Mouse (Mus musculus) hindbrain, embryonic 12.5 days (tissue): ENCODE results near the gene Arntl. TPM values are rescaled to one million over a fixed set of nuclear protein-coding genes. Genes with fewer than 3 reads are reported as not detected.

Experiments used
- ATAC-seq: fragments of 200-750 bp; cut with Nextera tagmentation; 2 replicates; pipeline ENCODE4 v1.8.0; 2017; ENCODE audit warnings: moderate TSS enrichment; ENCODE audit not compliant: low FRiP score
- H3K27ac ChIP-seq: fragments of 300-500 bp; sonication (generic); 2 replicates; pipeline ENCODE4 v1.5.1; 2016; ENCODE audit warnings: mild to moderate bottlenecking
- H3K27me3 ChIP-seq: fragments of 300-500 bp; sonication (generic); 2 replicates; pipeline ENCODE4 v1.6.1; 2016; ENCODE audit warnings: mild to moderate bottlenecking
- H3K36me3 ChIP-seq: fragments of 300-500 bp; sonication (generic); 2 replicates; pipeline ENCODE4 v1.6.1; 2016; ENCODE audit warnings: mild to moderate bottlenecking
- H3K4me1 ChIP-seq: fragments of 300-500 bp; sonication (generic); 2 replicates; pipeline ENCODE4 v1.6.1; 2016
- H3K4me2 ChIP-seq: fragments of 300-500 bp; sonication (generic); replicated peaks from 2 replicates; pipeline ENCODE4 v1.6.1; 2016; ENCODE audit warnings: mild to moderate bottlenecking
- H3K4me3 ChIP-seq: fragments of 300-500 bp; sonication (generic); 2 replicates; pipeline ENCODE4 v1.5.1; 2016; ENCODE audit warnings: mild to moderate bottlenecking
- H3K9ac ChIP-seq: fragments of 300-500 bp; sonication (generic); 2 replicates; pipeline ENCODE4 v1.6.1; 2016; ENCODE audit warnings: mild to moderate bottlenecking, moderate library complexity
- H3K9me3 ChIP-seq: fragments of 300-500 bp; sonication (generic); replicated peaks from 2 replicates; pipeline ENCODE4 v1.6.1; 2016; ENCODE audit warnings: mild to moderate bottlenecking
- WGBS: fragments of 180-500 bp; shearing (Covaris S2); methylation state at CpG from one replicate; pipeline ENCODE4 v1.1.7; 2016; 5-methylcytosine and 5-hydroxymethylcytosine counted together
- polyA plus RNA-seq: library from polyadenylated mRNA; unstranded; fragments of >200 nt; fragmentation: Nextera tagmentation; extraction: Ambion mirVana; gene quantifications from 2 replicates; pipeline ENCODE4 v1.2.1, GENCODE M21; 2016

Gene Arntl
- 9.1 and 9.5 TPM in 2 replicates for polyA plus RNA-seq

- Histone ChIP-seq H3K36me3 (no peaks in the 10 kb centered on the region), H3K4me3 (peak within 1 kb of the TSS; percentile 80), H3K4me2 (peak within 1 kb of the TSS; percentile 87), H3K9ac (peak within 1 kb of the TSS; percentile 76), H3K4me1 (peaks cover 15% of the 10 kb centered on the region), H3K9me3 (no peaks in the 10 kb centered on the region; the same call in 1 of the 2 replicates), H3K27ac (peak within 1 kb of the TSS; percentile 77), H3K27me3 (peaks cover 67% of the 10 kb centered on the region)
- under 1% methylated on average over 52 of the region's 52 CpGs for WGBS
- ATAC-seq = peak; percentile 99
Measured at GRCm38 (mm10) chr7:113206644-113207470, at the start of gene Arntl. Arntl (plus strand) TSS chr7:113207465.

- Histone ChIP-seq H3K4me3 (no peak overlapping the region), H3K36me3 (no peaks in the 10 kb centered on the region), H3K9me3 (no peaks in the 10 kb centered on the region), H3K4me2 (no peak overlapping the region), H3K9ac (no peak overlapping the region), H3K27me3 (no peaks in the 10 kb centered on the region), H3K27ac (no peak overlapping the region), H3K4me1 (peaks cover 7% of the 10 kb centered on the region; the same call in 1 of the 2 replicates)
- WGBS = 87% methylated on average over 8 of the region's 8 CpGs
- no peak for ATAC-seq
Measured at GRCm38 (mm10) chr7:113161077-113161698, 46.1 kb upstream of the Arntl start.

GRCm38 (mm10) chr7:113164719-113165118, 42.5 kb upstream of the Arntl start:
- Histone ChIP-seq H3K4me2 (no peak overlapping the region), H3K4me3 (no peak overlapping the region), H3K9ac (no peak overlapping the region), H3K9me3 (no peaks in the 10 kb centered on the region), H3K27ac (no peak overlapping the region), H3K4me1 (no peaks in the 10 kb centered on the region), H3K27me3 (no peaks in the 10 kb centered on the region), H3K36me3 (no peaks in the 10 kb centered on the region)
- 74% methylated on average over 4 of the region's 4 CpGs for WGBS
- no peak for ATAC-seq

GRCm38 (mm10) chr7:113167092-113167491, 40.2 kb upstream of the Arntl start:
- no peaks in the 10 kb centered on the region for H3K36me3 ChIP-seq
- no peaks in the 10 kb centered on the region for H3K27me3 ChIP-seq
- no peak for ATAC-seq
- no peak overlapping the region for H3K4me2 ChIP-seq
- H3K9me3 ChIP-seq = no peaks in the 10 kb centered on the region
- no peak overlapping the region for H3K4me3 ChIP-seq
- no peak overlapping the region for H3K27ac ChIP-seq
- H3K4me1 ChIP-seq = no peaks in the 10 kb centered on the region
- WGBS = 48% methylated on average over 8 of the region's 8 CpGs
- H3K9ac ChIP-seq = no peak overlapping the region

- Histone ChIP-seq H3K27me3 (no peaks in the 10 kb centered on the region), H3K4me3 (no peak overlapping the region), H3K36me3 (no peaks in the 10 kb centered on the region), H3K4me2 (no peak overlapping the region), H3K9ac (no peak overlapping the region), H3K9me3 (no peaks in the 10 kb centered on the region), H3K4me1 (no peaks in the 10 kb centered on the region), H3K27ac (no peak overlapping the region)
- no peak for ATAC-seq
- 89% methylated on average over 8 of the region's 8 CpGs for WGBS
Measured at GRCm38 (mm10) chr7:113168609-113169008, 38.7 kb upstream of the Arntl start.

- Histone ChIP-seq H3K4me1 (no peaks in the 10 kb centered on the region), H3K4me3 (no peak overlapping the region), H3K4me2 (no peak overlapping the region), H3K9ac (no peak overlapping the region), H3K9me3 (no peaks in the 10 kb centered on the region), H3K27ac (no peak overlapping the region), H3K27me3 (no peaks in the 10 kb centered on the region), H3K36me3 (no peaks in the 10 kb centered on the region)
- WGBS = 70% methylated on average over 2 of the region's 2 CpGs
- no peak for ATAC-seq
Measured at GRCm38 (mm10) chr7:113172425-113172824, 34.8 kb upstream of the Arntl start.

- no peak for ATAC-seq
- H3K27ac ChIP-seq = no peak overlapping the region
- WGBS = 87% methylated on average over 4 of the region's 4 CpGs
- H3K9me3 ChIP-seq = no peaks in the 10 kb centered on the region
- no peak overlapping the region for H3K9ac ChIP-seq
- no peak overlapping the region for H3K4me2 ChIP-seq
- H3K36me3 ChIP-seq = no peaks in the 10 kb centered on the region
- no peaks in the 10 kb centered on the region for H3K4me1 ChIP-seq
- H3K4me3 ChIP-seq = no peak overlapping the region
- no peaks in the 10 kb centered on the region for H3K27me3 ChIP-seq
Measured at GRCm38 (mm10) chr7:113175481-113175880, 31.8 kb upstream of the Arntl start.

- Histone ChIP-seq H3K4me2 (no peak overlapping the region), H3K4me3 (no peak overlapping the region), H3K27me3 (no peaks in the 10 kb centered on the region), H3K27ac (no peak overlapping the region), H3K36me3 (no peaks in the 10 kb centered on the region), H3K9ac (no peak overlapping the region), H3K9me3 (no peaks in the 10 kb centered on the region), H3K4me1 (no peaks in the 10 kb centered on the region)
- 90% methylated on average over 6 of the region's 6 CpGs for WGBS
- ATAC-seq = no peak
Measured at GRCm38 (mm10) chr7:113178073-113178472, 29.2 kb upstream of the Arntl start.

- 0 out of 2 replicates have a peak, but pooled peaks cover 6% of the 10 kb centered on the region for H3K4me1 ChIP-seq
- no peak overlapping the region for H3K9ac ChIP-seq
- WGBS = 89% methylated on average over 8 of the region's 8 CpGs
- H3K4me3 ChIP-seq = no peak overlapping the region
- no peak for ATAC-seq
- no peaks in the 10 kb centered on the region for H3K36me3 ChIP-seq
- no peak overlapping the region for H3K27ac ChIP-seq
- no peaks in the 10 kb centered on the region for H3K27me3 ChIP-seq
- H3K4me2 ChIP-seq = no peak overlapping the region
- no peaks in the 10 kb centered on the region for H3K9me3 ChIP-seq
Measured at GRCm38 (mm10) chr7:113183787-113184186, 23.5 kb upstream of the Arntl start.

- no peaks in the 10 kb centered on the region for H3K9me3 ChIP-seq
- no peaks in the 10 kb centered on the region for H3K36me3 ChIP-seq
- 0 out of 2 replicates have a peak, but pooled peaks cover 6% of the 10 kb centered on the region for H3K4me1 ChIP-seq
- no peak overlapping the region for H3K9ac ChIP-seq
- no peak overlapping the region for H3K4me2 ChIP-seq
- no peaks in the 10 kb centered on the region for H3K27me3 ChIP-seq
- H3K27ac ChIP-seq = no peak overlapping the region
- no peak for ATAC-seq
- no peak overlapping the region for H3K4me3 ChIP-seq
Measured at GRCm38 (mm10) chr7:113185056-113185455, 22.2 kb upstream of the Arntl start.

GRCm38 (mm10) chr7:113186041-113186800, 21.0 kb upstream of the Arntl start:
- Histone ChIP-seq H3K27me3 (no peaks in the 10 kb centered on the region), H3K27ac (no peak overlapping the region), H3K36me3 (no peaks in the 10 kb centered on the region), H3K9me3 (no peaks in the 10 kb centered on the region), H3K4me2 (no peak overlapping the region), H3K4me1 (0 out of 2 replicates have a peak, but pooled peaks cover 6% of the 10 kb centered on the region), H3K9ac (no peak overlapping the region), H3K4me3 (no peak overlapping the region)
- ATAC-seq = no peak
- WGBS = 64% methylated on average over 10 of the region's 10 CpGs

- ATAC-seq = no peak
- H3K4me3 ChIP-seq = no peak overlapping the region
- no peak overlapping the region for H3K9ac ChIP-seq
- 58% methylated on average over 2 of the region's 2 CpGs for WGBS
- 0 out of 2 replicates have a peak, but pooled peaks cover 6% of the 10 kb centered on the region for H3K4me1 ChIP-seq
- H3K27ac ChIP-seq = no peak overlapping the region
- H3K4me2 ChIP-seq = no peak overlapping the region
- H3K27me3 ChIP-seq = no peaks in the 10 kb centered on the region
- no peaks in the 10 kb centered on the region for H3K9me3 ChIP-seq
- no peaks in the 10 kb centered on the region for H3K36me3 ChIP-seq
Measured at GRCm38 (mm10) chr7:113188091-113188490, 19.2 kb upstream of the Arntl start.
